Mouse (Mus musculus) liver, postnatal 0 days (tissue): ENCODE results near the gene Insm2.

Experiments
- CTCF ChIP-seq: sonication (generic); IDR thresholded peaks from 2 replicates; pipeline ENCODE4 v1.5.1; 2016; ENCODE audit warnings: antibody characterized with exemption, low read depth
- EP300 ChIP-seq: IDR thresholded peaks from 2 replicates; pipeline ENCODE4 v1.6.1; 2016; ENCODE audit warnings: antibody characterized with exemption, low read depth, mild to moderate bottlenecking

GRCm38 (mm10) chr12:55568466-55568865 is 30.8 kb upstream of the Insm2 start:
- TF ChIP-seq CTCF (no peak), EP300 (no peak)
